Mouse (Mus musculus): ENCODE data around the gene Gm9774. TPM values are rescaled to one million over a fixed set of nuclear protein-coding genes. Genes with fewer than 3 reads are reported as not detected.

The Gm9774 gene
- polyA plus RNA-seq, 1 experiment, result 9.8 TPM

- 89% methylated on average over 2 of the region's 2 CpGs for WGBS
- no peak for TF ChIP-seq POLR2A (IDR thresholded peaks at IDR 0.05; ENCODE audit: borderline replicate concordance, insufficient read depth, low read length)
- TF ChIP-seq CTCF (IDR thresholded peaks at IDR 0.05; ENCODE audit: borderline replicate concordance, insufficient read depth, low read depth, low read length), result no peak
Measured at GRCm38 (mm10) chr3:92432282-92432681, 3.1 kb upstream of the Gm9774 start, which contains the start of gene Sprr2k. Sprr2k (plus strand) TSS chr3:92432582.

GRCm38 (mm10) chr3:92417782-92418181 is 11.4 kb downstream of the Gm9774 start, which contains the start of gene Sprr2j-ps:
Sprr2j-ps (plus strand) TSS chr3:92418082.
- H3K27ac ChIP-seq (ENCODE audit: insufficient read depth, low read length), result no peak within 1 kb of the TSS
- TF ChIP-seq POLR2A (IDR thresholded peaks at IDR 0.05; ENCODE audit: borderline replicate concordance, insufficient read depth, low read length), result no peak
- no peak for TF ChIP-seq CTCF (IDR thresholded peaks at IDR 0.05; ENCODE audit: borderline replicate concordance, insufficient read depth, low read depth, low read length)
- no peaks in the 10 kb centered on the region for H3K27me3 ChIP-seq (ENCODE audit: control insufficient read depth, insufficient read depth, low read length)
- DNase-seq, result no peak
- H3K4me3 ChIP-seq (replicated peaks; ENCODE audit: insufficient read depth, low read depth, low read length), result no peak within 1 kb of the TSS
- 94% methylated on average over 2 of the region's 2 CpGs for WGBS
- no peaks in the 10 kb centered on the region for H3K4me1 ChIP-seq (ENCODE audit: control insufficient read depth, insufficient read depth, low read length)

More at GRCm38 (mm10) chr3:92432282-92432681, 3.1 kb upstream of the Gm9774 start, which contains the start of gene Sprr2k:
- no peaks in the 10 kb centered on the region for H3K4me1 ChIP-seq (ENCODE audit: control insufficient read depth, insufficient read depth, low read length)
- H3K27ac ChIP-seq (ENCODE audit: insufficient read depth, low read length), result no peak within 1 kb of the TSS
- H3K27me3 ChIP-seq (ENCODE audit: control insufficient read depth, insufficient read depth, low read length), result no peaks in the 10 kb centered on the region
- no peak for DNase-seq
- no peak within 1 kb of the TSS for H3K4me3 ChIP-seq (replicated peaks; ENCODE audit: insufficient read depth, low read depth, low read length)

GRCm38 (mm10) chr3:92407691-92408090 is 21.5 kb downstream of the Gm9774 start, which contains the start of gene Sprr2i:
Sprr2i (plus strand) TSS chr3:92407991.
- Histone ChIP-seq H3K4me3 (replicated peaks; ENCODE audit: insufficient read depth, low read depth, low read length) (no peak within 1 kb of the TSS), H3K27me3 (ENCODE audit: control insufficient read depth, insufficient read depth, low read length) (no peaks in the 10 kb centered on the region), H3K4me1 (ENCODE audit: control insufficient read depth, insufficient read depth, low read length) (no peaks in the 10 kb centered on the region), H3K27ac (ENCODE audit: insufficient read depth, low read length) (no peak within 1 kb of the TSS)
- DNase-seq, result no peak
- TF ChIP-seq POLR2A (IDR thresholded peaks at IDR 0.05; ENCODE audit: borderline replicate concordance, insufficient read depth, low read length) (no peak), CTCF (IDR thresholded peaks at IDR 0.05; ENCODE audit: borderline replicate concordance, insufficient read depth, low read depth, low read length) (no peak)
- WGBS, result 93% methylated on average over 2 of the region's 2 CpGs

GRCm38 (mm10) chr3:92394301-92394700 is 34.9 kb downstream of the Gm9774 start:
- no peak overlapping the region for H3K4me3 ChIP-seq (replicated peaks; ENCODE audit: insufficient read depth, low read depth, low read length)
- WGBS, result 45% methylated on average over 1 of the region's 1 CpGs
- no peaks in the 10 kb centered on the region for H3K4me1 ChIP-seq (ENCODE audit: control insufficient read depth, insufficient read depth, low read length)
- no peak for DNase-seq
- H3K27me3 ChIP-seq (ENCODE audit: control insufficient read depth, insufficient read depth, low read length), result no peaks in the 10 kb centered on the region
- TF ChIP-seq CTCF (IDR thresholded peaks at IDR 0.05; ENCODE audit: borderline replicate concordance, insufficient read depth, low read depth, low read length), result no peak
- no peak for TF ChIP-seq POLR2A (IDR thresholded peaks at IDR 0.05; ENCODE audit: borderline replicate concordance, insufficient read depth, low read length)
- H3K27ac ChIP-seq (ENCODE audit: insufficient read depth, low read length), result no peak overlapping the region

GRCm38 (mm10) chr3:92385385-92385784 is 43.8 kb downstream of the Gm9774 start, which contains the start of gene Sprr2h:
Sprr2h (plus strand) TSS chr3:92385685.
- Histone ChIP-seq H3K4me3 (replicated peaks; ENCODE audit: insufficient read depth, low read depth, low read length) (no peak within 1 kb of the TSS), H3K27ac (ENCODE audit: insufficient read depth, low read length) (no peak within 1 kb of the TSS), H3K27me3 (ENCODE audit: control insufficient read depth, insufficient read depth, low read length) (no peaks in the 10 kb centered on the region), H3K4me1 (ENCODE audit: control insufficient read depth, insufficient read depth, low read length) (no peaks in the 10 kb centered on the region)
- WGBS, result 72% methylated on average over 1 of the region's 1 CpGs
- no peak for DNase-seq
- no peak for TF ChIP-seq POLR2A (IDR thresholded peaks at IDR 0.05; ENCODE audit: borderline replicate concordance, insufficient read depth, low read length)
- no peak for TF ChIP-seq CTCF (IDR thresholded peaks at IDR 0.05; ENCODE audit: borderline replicate concordance, insufficient read depth, low read depth, low read length)

Other genes starting within 250 kb of the Gm9774 start
- not detected in 2 replicates for gene Sprr2a1, start 213.6 kb downstream of the Gm9774 start, polyA plus RNA-seq (2012; rRNA removed)
- gene Sprr2a2, start 213.5 kb downstream of the Gm9774 start, polyA plus RNA-seq (2012; rRNA removed), result 1.3 and 1.7 TPM in 2 replicates
- gene Sprr2a3, start 144.0 kb downstream of the Gm9774 start, polyA plus RNA-seq (2012; rRNA removed), result not detected in 2 replicates
- gene Sprr2b, start 112.8 kb downstream of the Gm9774 start, polyA plus RNA-seq (2012; rRNA removed), result 0.14 TPM in 1 of 2 replicates, not detected in the other
- not detected in 2 replicates for gene Sprr2d, start 90.3 kb downstream of the Gm9774 start, polyA plus RNA-seq (2012; rRNA removed)
- gene Sprr2e, start 77.3 kb downstream of the Gm9774 start, polyA plus RNA-seq (2012; rRNA removed), result not detected in 2 replicates
- gene Sprr2f, start 64.2 kb downstream of the Gm9774 start, polyA plus RNA-seq (2012; rRNA removed), result not detected in 2 replicates
- not detected in 2 replicates for gene Sprr2h, start 43.7 kb downstream of the Gm9774 start, polyA plus RNA-seq (2012; rRNA removed)
- gene Sprr2i, start 21.4 kb downstream of the Gm9774 start, polyA plus RNA-seq (2012; rRNA removed), result not detected in 2 replicates
- gene Sprr2j-ps, start 11.3 kb downstream of the Gm9774 start, polyA plus RNA-seq (2012; rRNA removed), result not detected in 2 replicates
- gene Sprr2k, start 3.2 kb upstream of the Gm9774 start, polyA plus RNA-seq (2012; rRNA removed), result not detected in 2 replicates
- gene Sprr1b, start 9.4 kb upstream of the Gm9774 start, polyA plus RNA-seq (2012; rRNA removed), result not detected in 2 replicates
- not detected in 2 replicates for gene Sprr3, start 29.3 kb upstream of the Gm9774 start, polyA plus RNA-seq (2012; rRNA removed)
- 0.70 and 0.95 TPM in 2 replicates for gene Sprr1a, start 56.5 kb upstream of the Gm9774 start, polyA plus RNA-seq (2012; rRNA removed)
- gene Sprr4, start 71.1 kb upstream of the Gm9774 start, polyA plus RNA-seq (2012; rRNA removed), result not detected in 2 replicates
- gene 2310046K23Rik, start 105.1 kb upstream of the Gm9774 start, polyA plus RNA-seq (2012; rRNA removed), result not detected in 2 replicates
- gene Ivl, start 144.3 kb upstream of the Gm9774 start, polyA plus RNA-seq (2012; rRNA removed), result not detected in 2 replicates
- not detected in 2 replicates for gene Smcp, start 159.6 kb upstream of the Gm9774 start, polyA plus RNA-seq (2012; rRNA removed)
- not detected in 2 replicates for gene 2210017I01Rik, start 178.1 kb upstream of the Gm9774 start, polyA plus RNA-seq (2012; rRNA removed)
- not detected in 2 replicates for gene Lce6a, start 192.2 kb upstream of the Gm9774 start, polyA plus RNA-seq (2012; rRNA removed)
- gene Lce1a1, start 218.9 kb upstream of the Gm9774 start, polyA plus RNA-seq (2012; rRNA removed), result not detected in 2 replicates
- gene Lce1b, start 227.5 kb upstream of the Gm9774 start, polyA plus RNA-seq (2012; rRNA removed), result not detected in 2 replicates
- gene Lce1a2, start 240.9 kb upstream of the Gm9774 start, polyA plus RNA-seq (2012; rRNA removed), result not detected in 2 replicates
- not detected in 2 replicates for gene Lce1c, start 249.8 kb upstream of the Gm9774 start, polyA plus RNA-seq (2012; rRNA removed)

All from cerebellum, adult 2 months (tissue).